In the genomic region with DNA sequence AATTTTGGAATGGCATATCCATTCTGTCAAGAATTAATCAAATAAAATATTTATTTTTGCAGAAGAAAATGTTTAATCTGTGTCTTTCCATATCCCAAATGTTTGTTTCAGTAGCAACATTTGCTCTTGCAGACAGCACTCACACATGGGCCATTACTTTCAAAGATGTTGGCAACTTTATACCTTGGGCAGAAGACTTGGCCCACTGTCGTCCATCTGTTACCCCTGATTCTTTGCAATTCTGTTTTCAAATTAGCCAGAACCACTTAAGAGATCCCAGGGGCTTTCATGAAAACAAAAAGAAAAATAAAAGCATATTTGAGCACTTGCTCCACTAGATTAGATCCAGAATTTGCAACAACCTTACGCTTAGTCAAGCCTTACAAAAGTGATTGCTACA, we compare ENCODE assay signal across 24 mouse cellular contexts.
"Had no signal": no experiment of that assay in that cellular context is flagged by ENCODE, and none has a peak within 500 bp of the region (broad histone marks: within the 10 kb centered on the region; RNA-seq: fewer than 3 reads in every experiment).

No protein-coding gene starts in this region.

- H3K9me3 ChIP-seq: limb, embryonic 12.5 days; limb, embryonic 15.5 days; liver, embryonic 15.5 days; lung, embryonic 15.5 days; midbrain, embryonic 10.5 days; midbrain, embryonic 13.5 days; neural tube, embryonic 13.5 days; stomach, embryonic 15.5 days had no signal

- H3K4me2 ChIP-seq: limb, embryonic 12.5 days; limb, embryonic 15.5 days; liver, embryonic 11.5 days; liver, embryonic 15.5 days; lung, embryonic 15.5 days; midbrain, embryonic 13.5 days; neural tube, embryonic 13.5 days; stomach, embryonic 15.5 days had no signal

- DNase-seq: kidney, postnatal 25 days; layer of hippocampus, adult 9-11 months; lung, adult 18-20 months; lung, postnatal 10 days; lung, postnatal 36 days; retina, postnatal 1 day; right cerebral cortex, postnatal 25 days; spleen, adult 18-20 months; thymus, postnatal 25 days had no signal

- H3K9ac ChIP-seq: limb, embryonic 12.5 days; limb, embryonic 15.5 days; liver, embryonic 15.5 days; lung, embryonic 15.5 days; midbrain, embryonic 13.5 days; neural tube, embryonic 13.5 days; stomach, embryonic 15.5 days had no signal

- H3K27me3 ChIP-seq: limb, embryonic 12.5 days; limb, embryonic 15.5 days; liver, embryonic 15.5 days; lung, embryonic 15.5 days; megakaryocyte, embryonic 14.5 days; midbrain, embryonic 13.5 days; neural tube, embryonic 13.5 days; stomach, embryonic 15.5 days had no signal

- H3K4me3 ChIP-seq: layer of hippocampus, adult 2 months; left cerebral cortex, adult 2 months; limb, embryonic 12.5 days; limb, embryonic 15.5 days; liver, embryonic 15.5 days; lung, embryonic 15.5 days; megakaryocyte, embryonic 14.5 days; midbrain, embryonic 10.5 days; midbrain, embryonic 13.5 days; myocyte; neural tube, embryonic 13.5 days; stomach, embryonic 15.5 days had no signal

- H3K27ac ChIP-seq: kidney, postnatal 0 days; layer of hippocampus, adult 2 months; left cerebral cortex, adult 2 months; limb, embryonic 12.5 days; limb, embryonic 15.5 days; liver, embryonic 15.5 days; lung, embryonic 15.5 days; midbrain, embryonic 10.5 days; midbrain, embryonic 13.5 days; neural tube, embryonic 13.5 days; stomach, embryonic 15.5 days had no signal

- H3K36me3 ChIP-seq: limb, embryonic 12.5 days; limb, embryonic 15.5 days; liver, embryonic 15.5 days; lung, embryonic 15.5 days; midbrain, embryonic 10.5 days; midbrain, embryonic 13.5 days; neural tube, embryonic 13.5 days; stomach, embryonic 15.5 days had no signal

- ATAC-seq: midbrain, embryonic 13.5 days; midbrain, embryonic 16.5 days had no signal

- H3K4me1 ChIP-seq: limb, embryonic 12.5 days; limb, embryonic 15.5 days; liver, embryonic 15.5 days; lung, embryonic 15.5 days; megakaryocyte, embryonic 14.5 days; midbrain, embryonic 10.5 days; midbrain, embryonic 13.5 days; neural tube, embryonic 13.5 days; stomach, embryonic 15.5 days had no signal
